Mouse (Mus musculus): ENCODE data around the gene Rplp0.
A peak's percentile ranks its signal among the peaks of the same experiment; 100 is the strongest.

Gene Rplp0

DNA sequence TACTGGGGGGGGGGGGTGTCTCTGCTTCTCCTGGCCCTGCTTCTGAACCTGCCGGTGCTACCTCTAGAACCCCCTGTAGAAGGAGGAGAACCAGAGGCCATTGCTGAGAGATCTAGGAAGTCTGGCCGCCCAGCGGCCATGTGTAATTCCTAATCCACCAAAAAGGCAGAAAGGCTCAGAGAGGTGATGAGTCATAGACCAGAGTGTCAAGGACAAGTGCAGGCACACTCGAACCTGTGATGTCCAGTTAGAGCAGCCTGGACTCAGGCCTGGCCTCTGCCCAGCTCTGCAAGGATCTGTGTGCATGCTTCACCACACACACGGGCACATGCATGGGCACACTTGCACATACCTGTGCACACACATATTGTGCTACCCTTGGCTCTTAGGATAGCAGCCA lies 31.1 kb upstream of the Rplp0 start:
- DNase-seq: no peak

DNA sequence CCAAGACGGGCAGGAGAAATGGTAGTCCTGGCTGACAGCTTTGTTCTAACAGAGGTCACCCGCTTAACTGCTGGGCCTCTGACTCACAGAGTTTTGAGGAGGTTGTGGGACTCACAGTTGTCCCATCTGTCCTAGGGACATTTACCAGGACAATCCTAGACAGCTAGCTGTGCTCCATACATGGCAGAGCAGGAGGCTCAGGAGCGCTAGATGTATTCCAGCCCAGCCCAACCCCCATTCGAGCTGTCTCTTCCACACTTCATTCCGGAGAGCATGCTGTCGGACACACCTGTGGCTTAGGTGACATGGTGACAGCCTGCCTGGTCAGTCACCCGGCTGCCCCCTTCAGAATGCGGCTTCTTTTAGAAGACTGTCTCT lies 29.9 kb upstream of the Rplp0 start:
- no peak for DNase-seq

DNA sequence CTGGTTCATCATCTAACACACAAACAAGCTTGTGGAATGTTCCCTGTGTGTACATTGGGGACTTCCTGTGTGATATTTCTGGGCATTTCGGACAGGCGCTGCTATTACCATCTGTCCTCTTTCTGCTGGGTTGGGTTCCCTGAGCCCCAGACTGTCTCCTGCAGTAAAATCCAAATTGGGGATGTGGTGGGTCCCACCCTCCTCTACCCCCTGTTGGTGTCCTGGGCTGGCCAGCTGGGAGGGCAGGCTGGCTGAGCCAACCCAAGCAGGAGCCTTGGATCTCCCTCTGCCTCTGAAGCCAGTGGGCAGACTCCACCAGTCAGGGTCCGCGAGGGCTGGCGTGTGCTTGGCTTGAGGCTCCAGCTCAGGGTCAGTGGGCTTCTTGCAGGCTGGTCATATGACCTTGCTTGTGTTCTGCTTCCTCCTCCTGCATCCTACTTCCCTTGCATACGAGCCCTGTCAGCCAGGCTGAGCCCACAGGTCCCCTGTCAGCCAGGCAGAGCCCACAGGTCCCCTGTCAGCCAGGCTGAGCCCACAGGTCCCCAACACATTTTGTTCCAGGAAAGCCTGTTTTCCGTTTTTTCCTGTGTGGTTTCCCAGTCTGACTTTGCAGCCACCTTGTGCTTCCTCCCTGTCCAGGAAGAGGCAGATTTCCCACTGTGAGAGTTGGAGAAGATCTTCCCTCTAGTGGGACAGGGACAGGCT lies 29.4 kb upstream of the Rplp0 start:
- no peak for DNase-seq

DNA sequence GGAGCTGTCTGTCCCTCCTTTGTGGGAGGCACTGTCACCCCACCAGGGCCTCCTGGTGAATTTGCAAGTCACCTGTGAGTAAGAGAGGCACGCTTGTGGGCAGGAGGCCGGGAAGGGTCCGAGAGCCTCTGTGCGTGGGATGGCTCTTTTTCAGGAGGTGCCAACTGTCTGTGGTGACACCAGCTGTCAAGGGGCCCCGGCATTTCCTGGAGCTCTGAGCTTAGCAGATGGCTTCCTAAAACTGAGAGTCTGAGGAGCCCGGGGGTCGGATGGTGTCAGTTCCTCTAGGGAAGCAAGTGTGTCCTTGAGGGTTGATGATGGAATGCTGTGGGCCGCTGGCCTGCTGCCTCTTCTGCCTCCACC lies 28.8 kb upstream of the Rplp0 start:
- DNase-seq: peak; percentile 69

DNA sequence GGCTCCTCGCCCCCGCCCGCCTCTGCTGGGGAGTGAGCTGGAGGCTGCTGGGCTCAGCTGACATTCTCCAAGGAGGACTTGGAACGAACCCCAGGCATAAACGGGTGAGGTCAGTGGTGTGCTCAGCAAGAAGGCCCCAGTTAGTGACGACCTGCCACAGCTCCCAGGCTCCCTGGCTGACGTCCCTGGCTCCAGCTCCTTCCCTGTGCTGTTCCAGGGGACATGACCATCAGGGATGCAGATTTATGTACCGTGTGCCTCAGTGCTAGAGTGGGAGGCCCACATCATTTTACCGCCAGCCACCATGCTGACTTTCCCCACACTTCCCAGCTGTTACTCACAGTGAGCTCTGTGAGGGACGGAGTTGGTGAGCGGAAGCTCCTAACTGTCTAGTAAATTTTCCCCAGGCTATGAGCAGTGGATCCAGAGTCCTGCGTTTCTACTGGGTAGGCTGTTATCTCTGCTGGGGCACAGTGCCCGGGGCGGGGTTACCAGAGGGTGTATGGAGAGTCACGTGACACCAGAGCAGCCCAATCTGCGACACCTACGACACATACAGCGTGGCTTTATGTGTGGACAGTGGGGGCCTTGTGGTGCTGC lies 27.5 kb upstream of the Rplp0 start:
- DNase-seq: peak; percentile 87

DNA sequence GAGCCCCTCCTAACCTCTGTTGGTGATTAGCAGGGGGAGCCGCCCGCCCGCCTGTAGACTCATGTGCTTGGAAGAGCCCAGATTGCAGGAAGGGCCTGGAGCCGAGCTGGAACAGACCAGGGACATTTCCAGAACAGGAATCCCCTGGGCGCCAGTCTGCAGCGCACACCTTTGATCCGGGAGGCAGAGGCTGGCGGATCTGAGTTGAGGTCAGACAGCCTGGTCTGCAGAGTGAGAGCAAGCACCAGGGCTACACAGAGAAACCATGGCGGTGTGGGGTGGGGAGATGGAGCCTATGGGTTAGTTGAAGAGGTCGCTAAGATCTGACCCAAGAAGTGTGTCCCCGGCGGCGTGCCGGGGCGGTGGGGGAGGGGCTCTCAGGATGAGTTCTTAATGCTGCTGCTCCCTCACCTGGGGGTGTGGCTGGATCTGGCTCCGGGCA lies 25.0 kb upstream of the Rplp0 start:
- peak; percentile 74 for DNase-seq

DNA sequence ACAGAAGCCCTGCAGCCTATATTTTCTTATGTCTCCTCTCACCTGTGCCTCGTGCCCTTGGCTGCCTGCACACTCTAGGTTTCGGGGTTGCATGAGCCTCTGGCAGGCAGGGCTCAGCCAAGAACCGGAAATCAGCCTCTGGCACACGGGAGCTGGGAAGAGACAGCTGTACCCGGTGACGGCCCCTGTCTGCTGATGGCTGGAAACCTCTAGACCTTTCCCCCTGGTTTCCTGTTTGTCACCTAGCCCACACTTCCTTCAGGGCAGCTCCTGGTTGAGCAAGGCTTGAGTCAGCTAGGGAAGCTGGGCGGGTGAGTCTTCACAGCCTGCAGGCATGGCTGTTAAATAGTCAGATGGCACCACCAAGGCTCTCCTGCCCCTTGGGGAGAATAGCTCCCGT lies 24.4 kb upstream of the Rplp0 start:
- DNase-seq: peak; percentile 61

DNA sequence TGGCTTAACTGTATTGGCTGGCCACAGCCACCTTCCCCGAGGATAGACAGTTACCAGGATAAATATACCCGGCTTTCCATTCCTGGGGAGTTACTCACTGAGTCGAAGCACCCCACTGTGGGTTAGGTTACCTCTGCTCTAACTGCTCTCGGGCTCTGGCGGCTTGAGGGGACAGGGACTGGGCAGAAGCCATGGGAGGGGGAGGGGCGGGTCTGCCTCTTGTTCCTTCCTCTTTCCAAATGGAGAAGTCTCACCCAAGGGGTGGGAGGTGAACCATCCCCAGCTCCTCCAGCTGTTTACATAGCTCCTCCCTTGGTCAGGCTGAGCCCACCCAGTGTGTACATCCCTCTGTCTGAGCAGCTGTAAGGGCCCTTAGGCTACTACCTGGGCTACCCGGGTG lies 23.6 kb upstream of the Rplp0 start:
- no peak for DNase-seq

DNA sequence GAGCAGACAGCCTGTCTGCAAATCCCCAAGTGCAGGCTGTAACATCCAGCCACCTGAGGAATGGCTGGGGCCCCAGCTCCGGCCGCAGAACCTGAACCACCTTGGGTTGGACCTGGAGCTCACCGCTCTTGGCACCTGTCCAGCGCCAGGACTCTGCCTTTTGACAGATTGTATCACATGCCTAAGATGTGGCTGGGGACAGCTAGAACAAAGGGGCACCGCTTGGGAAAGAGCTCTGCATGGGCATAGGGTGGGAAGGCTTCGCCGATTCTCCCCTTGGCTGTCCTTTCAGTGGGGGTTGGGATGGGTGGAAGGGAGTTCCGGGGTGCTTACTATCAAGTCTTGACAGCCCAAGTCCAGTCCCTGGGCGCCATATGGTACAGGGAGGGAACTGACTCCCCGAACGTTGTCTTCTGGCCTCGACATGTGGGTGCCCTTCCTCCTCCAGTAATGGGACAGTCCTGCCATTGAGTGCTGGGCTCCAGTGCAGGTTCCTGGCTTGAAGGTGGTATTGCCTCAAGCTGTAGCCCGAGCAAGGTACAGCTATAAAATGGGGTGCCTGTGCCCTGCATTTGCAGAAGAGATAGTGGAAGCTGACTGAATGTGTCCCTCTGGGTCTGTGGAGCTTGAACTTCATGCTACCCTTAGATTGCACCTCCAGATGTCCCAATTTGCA lies 21.1 kb upstream of the Rplp0 start:
- DNase-seq: peak; percentile 66

DNA sequence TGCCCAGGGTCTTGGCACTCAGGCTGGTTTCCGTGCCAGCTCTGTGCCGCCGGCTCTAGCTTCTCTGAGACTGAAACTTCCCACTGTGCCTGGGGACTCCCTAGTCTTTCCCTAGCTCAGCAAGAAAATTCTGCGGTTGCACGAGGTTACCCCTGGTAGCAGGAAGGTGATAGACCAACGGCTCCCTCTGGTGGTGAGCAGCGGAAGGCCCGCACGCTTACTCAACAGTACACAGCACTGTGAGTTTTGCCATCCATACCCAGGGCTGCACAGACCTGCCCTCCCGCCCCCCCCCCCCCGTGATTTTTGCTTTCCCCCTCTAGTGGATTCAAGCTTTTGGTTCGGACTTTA lies 20.6 kb upstream of the Rplp0 start:
- peak; percentile 95 for DNase-seq

DNA sequence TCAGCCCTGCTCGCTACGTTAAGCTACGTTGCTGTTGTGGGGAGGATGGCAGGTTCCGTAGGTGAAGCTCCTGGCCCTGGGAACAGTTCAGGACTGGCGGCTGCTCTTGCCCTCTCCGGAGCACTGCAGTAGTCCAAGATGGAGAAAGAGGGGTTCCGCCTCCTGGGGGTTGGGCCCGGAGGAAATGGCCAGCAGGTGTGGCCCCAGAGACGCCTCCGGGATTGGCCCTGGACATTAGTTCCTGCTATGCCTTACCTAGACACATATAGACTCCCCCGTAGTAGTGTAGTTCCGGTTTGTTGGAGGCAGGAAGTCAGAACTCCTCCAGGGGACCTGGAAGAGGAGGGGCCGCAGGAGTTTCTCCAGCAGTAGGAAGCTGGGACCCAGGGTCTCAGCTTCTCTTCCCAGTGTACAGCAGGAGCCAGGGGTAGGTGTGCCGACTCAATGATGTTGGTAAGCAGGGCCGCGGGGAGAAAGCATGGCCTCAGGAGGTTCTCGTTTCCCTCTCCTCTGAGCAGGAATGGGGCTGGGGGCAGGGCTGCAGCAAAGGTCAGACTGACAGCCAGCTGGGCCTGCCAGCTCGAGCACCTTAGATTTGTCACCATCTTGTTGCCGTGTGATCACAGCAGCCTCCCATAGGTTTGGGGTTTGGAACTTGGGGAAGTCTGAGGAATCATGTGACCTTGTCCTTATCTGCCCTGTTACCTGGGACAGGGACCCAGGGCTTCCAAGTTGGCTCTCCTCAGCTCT lies 16.5 kb upstream of the Rplp0 start:
- no peak for DNase-seq

DNA sequence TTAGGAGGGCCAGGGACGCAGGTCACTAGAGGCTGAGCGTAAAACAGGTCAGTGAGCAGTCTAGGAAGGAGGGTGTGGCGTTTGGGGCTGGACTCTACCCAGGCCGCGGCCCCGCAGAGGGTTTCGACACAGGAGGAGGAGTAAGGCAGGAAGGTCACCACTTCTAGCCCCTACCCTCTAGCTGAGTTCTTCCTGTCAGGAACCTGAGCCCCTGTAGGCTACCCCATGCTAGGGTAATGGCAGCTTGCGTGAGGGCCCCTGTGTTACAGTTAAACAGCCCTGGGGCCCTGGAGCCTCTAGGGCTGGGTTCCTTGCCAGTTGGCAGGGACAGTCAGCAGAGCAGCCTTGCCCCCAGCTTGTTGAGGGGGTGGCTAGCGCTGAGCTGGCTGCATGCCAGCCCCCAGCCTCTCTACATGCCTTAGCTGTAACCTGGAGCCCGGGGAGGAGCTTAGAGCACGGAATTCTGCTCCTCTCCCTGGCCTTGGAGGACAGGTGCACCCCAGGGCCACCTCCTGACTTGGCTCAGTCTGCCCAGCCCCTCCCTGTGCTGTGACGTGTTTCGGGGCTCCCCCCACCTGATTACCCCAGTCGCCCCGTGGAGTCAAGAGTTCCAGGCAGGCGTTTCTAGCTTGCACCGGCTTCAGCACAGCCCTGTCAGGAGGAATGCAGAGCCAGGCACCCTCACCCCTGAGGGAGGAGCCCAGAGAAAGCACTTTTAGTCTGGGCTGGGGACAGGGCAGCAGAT lies 15.6 kb upstream of the Rplp0 start:
- DNase-seq: peak; percentile 90

DNA sequence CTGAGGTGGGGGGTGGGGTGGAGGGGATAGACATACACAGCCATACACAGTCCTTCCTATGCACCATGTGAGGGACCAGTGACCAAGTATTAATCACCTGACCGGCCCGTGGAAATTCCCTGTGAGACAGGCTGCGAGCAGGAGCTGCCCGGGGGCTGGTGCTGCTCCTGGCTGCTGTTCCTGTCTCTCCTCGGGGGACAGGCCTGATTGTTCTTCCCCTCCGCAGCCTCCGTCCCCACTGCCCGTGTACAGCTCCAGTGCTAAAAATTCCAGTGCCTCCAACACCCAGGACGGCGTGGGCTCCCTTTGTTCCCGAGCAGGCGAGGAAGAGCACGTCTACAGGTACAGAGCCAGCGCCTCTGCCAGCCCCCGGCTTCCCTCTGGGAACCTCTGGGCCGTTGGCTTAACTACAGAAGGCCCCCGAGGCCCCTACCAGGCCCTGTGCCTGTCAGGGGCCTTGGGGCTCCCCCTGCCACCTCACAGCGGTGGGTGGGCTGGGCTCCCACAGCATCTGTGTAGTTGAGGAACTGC lies 14.5 kb upstream of the Rplp0 start:
- no peak for DNase-seq

DNA sequence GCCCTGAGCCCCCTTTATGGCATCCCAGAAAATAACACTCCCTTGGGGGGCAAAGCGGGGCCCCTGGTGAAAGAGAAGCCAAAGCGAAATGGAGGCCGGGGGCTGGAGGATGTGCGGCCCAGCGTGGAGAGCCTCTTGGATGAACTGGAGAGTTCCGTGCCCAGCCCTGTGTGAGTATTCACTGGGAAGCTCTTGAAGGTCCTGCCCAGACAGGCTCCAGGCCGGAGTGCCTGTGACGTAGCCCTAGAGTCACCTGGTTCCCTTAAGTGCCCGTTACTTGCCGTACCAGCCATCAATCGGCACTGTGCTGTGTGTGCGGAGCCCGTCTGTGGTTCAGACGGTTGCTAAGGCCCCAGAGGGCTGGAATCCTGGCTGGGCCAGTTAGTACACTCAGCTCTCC lies 13.6 kb upstream of the Rplp0 start:
- no peak for DNase-seq

DNA sequence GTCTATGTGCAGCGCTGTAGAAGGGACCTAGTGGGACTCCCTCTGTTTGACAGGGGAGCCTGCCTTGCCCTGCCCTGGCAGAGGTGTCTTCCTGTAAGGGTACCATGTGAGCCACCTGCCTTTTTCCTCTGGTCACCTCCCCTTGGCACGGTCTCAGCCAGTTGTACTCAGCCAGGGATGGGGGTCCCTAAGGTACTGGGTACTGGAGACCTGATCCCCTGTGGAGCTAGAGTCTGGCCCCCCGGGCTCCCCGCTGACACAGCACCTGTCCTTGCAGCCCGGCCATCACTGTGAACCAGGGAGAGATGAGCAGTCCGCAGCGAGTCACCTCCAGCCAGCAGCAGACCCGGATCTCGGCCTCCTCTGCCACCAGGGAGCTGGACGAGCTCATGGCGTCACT lies 12.7 kb upstream of the Rplp0 start:
- no peak for DNase-seq

DNA sequence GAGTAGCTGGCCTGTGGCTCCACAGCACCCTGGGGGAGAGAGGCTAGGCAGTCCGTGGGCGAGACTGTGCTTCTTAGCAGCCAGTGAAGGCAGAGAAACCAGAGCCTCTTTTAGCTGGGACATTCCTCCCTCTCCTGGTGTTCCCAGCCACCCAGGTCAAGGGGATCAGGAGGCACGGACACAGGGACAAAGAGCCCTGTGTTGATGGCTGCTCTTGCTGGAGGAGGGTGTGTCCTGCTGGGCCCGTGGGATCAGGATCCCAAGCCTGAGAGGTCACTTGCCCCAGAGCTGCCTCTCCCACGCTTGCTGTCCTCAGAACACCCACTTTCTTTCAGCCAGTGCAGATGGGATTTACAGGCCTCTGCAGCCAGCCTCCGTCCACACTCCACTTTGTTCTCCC lies 12.3 kb upstream of the Rplp0 start:
- no peak for DNase-seq

DNA sequence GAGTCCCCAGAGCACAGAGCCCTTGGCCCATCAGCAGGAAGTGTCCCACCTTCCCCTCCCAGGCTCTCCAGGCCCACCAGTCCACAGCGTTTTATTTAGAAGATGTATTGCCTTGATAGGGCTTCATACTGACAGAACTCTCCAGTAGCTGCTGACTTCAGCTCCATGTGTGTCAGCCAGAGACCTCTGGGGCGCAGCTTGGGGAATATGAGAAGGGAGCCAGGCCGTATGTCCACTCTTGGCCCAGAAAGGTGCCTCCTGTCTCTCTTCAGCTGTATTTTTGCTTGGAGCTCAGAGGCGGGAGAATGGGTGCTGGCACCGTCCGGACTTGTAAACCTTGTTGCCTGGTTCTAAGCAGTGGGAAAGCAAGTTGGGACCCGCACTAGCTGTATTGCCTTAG lies 11.8 kb upstream of the Rplp0 start:
- no peak for DNase-seq

DNA sequence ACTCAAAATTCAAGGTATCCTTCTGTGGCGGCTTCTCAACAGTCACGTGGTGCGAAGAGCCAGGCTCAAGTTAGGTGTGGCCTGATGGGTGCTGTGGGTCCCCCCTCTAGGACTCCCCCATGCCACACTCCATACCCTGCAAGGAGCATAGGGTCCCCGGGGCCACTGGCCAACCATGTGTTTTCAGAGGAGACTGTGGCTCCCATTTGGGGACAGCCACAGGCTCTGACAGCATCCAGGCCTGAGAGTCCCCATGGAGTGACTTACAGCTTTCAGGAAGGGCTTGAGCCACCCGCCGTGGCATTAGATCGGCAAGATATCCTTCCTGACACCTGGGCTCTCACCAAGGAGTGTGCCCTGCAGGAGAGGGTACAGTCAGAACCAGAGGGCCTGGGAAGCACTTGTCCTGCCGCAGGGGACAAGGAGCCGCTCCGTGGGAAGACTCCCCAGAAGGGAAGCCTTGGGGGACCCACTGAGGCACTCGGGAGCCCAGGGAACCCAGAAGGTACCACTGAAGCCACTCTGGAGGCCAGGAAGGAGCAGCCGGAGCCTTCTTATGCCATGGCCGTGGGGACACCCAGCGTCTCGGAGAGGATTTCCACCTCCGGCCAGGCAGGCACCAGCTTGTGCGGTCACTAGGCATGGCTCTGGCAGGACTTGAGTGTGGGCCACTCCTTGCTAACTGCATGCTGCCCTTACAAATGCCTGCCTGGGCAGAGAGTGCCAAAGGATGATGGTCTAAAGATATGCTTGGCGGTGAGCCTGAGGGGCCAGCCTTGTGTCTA lies 10.6 kb upstream of the Rplp0 start:
- DNase-seq: no peak

DNA sequence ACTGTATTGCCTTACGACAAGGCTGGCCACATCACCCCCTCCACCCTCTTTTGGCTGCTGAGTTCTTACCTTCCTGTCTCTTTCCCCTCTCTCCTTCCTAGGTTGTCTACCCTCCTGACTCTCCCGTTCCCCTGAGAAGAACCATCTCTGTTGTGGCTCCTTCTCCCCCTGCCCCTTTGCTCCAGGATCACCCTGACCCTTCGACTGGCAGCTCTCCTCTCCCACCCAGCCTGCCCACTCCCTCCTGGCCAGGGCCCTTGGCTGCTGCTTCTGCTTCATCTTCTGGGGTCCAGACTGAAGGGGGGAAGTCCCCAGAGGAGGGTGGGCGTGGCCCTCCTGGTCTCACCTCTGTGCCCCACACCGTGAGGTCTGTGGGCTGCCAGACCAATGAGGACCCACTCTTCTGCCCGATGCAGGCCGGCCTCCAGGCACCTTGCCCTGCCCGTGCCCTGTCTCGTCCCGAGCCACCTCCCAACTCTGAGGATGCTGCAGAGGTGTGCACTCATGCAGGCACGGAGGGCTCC lies 8.7 kb upstream of the Rplp0 start:
- DNase-seq: no peak

DNA sequence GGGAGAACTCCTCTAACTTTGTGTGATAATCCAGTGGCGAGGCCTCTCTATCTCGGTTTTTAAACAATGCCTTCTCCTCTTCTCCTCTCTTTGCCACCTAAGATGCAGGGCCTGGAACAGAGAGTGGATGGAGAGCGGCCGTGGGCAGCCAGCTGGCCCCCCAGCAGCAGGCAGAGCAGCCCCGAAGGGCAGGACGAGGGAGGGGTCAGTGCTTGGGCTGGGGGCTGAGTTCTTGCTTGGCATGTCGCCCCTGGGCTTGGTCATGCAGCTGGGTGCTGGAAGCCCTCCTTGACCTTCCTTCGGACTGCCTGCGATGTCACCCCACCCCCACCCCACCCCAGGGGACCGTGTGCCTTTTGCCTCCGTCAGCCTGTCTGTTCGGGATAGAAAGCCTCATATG lies 7.9 kb upstream of the Rplp0 start:
- DNase-seq: no peak

DNA sequence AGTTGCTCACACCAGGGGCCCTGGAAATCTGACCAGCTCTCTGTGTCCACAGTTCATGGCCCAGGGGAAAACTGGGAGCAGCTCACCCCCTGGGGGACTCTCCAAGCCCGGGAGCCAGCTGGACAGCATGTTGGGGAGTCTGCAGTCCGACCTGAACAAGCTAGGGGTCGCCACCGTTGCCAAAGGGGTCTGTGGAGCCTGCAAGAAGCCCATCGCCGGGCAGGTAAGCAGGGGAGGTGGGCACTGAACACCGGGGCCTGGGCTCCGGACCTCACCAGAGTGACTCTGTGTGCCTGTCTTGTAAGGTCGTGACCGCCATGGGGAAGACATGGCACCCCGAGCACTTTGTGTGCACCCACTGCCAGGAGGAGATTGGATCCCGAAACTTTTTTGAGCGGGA lies 7.5 kb upstream of the Rplp0 start:
- no peak for DNase-seq

Data from kidney, postnatal 14 days (tissue).